8 mouse cellular contexts compared by ENCODE assay signal in the genomic region with DNA sequence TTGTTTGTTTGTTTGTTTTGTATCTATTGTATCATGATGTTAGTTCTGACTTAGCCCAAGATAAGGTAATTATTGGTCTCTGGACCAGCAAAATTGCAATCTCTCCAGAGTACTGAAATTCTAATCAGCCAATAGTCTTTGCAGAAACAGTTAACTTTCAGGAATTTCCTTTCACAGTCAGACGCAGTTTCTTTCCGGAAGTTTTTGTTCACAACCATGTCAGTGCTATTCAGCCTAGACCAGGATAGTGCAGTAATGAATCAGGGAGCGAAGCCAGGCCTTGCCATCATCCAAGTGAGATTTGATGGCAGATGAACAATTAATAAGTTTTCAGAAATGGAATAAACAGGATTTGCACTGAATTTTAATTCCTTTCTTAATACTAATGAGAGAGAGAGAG. TPM values are rescaled to one million over a fixed set of nuclear protein-coding genes. Genes with fewer than 3 reads are reported as not detected.
DNase-seq lines count a peak whose midpoint lies in the region; ATAC-seq and TF ChIP-seq lines count a peak whose summit lies in the region.

No protein-coding gene starts in this region.

- no peaks in the 10 kb centered on the region for H3K9me3 ChIP-seq in hindbrain, embryonic 11.5 days (ENCODE audit: control insufficient read depth, low read length)
- H3K9me3 ChIP-seq in liver, postnatal 0 days (ENCODE audit: low read length): no peaks in the 10 kb centered on the region

- no peak for TF ChIP-seq CTCF in liver, postnatal 0 days (IDR thresholded peaks at IDR 0.05; ENCODE audit: low read depth)

- WGBS in hindbrain, embryonic 11.5 days: 58% methylated on average over 3 of the region's 3 CpGs
- WGBS in liver, postnatal 0 days (ENCODE audit: insufficient replicate concordance): 39% methylated on average over 3 of the region's 3 CpGs

- H3K4me1 ChIP-seq in hindbrain, embryonic 11.5 days (replicated peaks; ENCODE audit: control insufficient read depth, insufficient read depth, low read length): no peaks in the 10 kb centered on the region
- peaks cover 3% of the 10 kb centered on the region for H3K4me1 ChIP-seq in liver, postnatal 0 days (ENCODE audit: insufficient read depth)

- no peak overlapping the region for H3K9ac ChIP-seq in hindbrain, embryonic 11.5 days (ENCODE audit: low read depth, low read length)
- H3K9ac ChIP-seq in liver, postnatal 0 days (replicated peaks): peak overlapping the region; percentile 97; the same call in 1 of the 2 replicates

- no peak overlapping the region for H3K27ac ChIP-seq in hindbrain, embryonic 11.5 days (ENCODE audit: low read depth, low read length)
- H3K27ac ChIP-seq in liver, postnatal 0 days (ENCODE audit: low read depth): peak overlapping the region; percentile 100

- DNase-seq in embryo, embryonic 10.5 days (ENCODE audit: low spot score): peak; percentile 13
- DNase-seq in embryo, embryonic 10 days (ENCODE audit: low spot score): no peak
- peak; percentile 4 for DNase-seq in R1 (ENCODE audit: low read depth, low spot score)
- DNase-seq in hindbrain, embryonic 11.5 days (ENCODE audit: low spot score): no peak
- no peak for DNase-seq in liver, postnatal 0 days
- DNase-seq in spleen, postnatal 10 days (ENCODE audit: low spot score in 2 of 2): no peak
- no peak for DNase-seq in left cerebral cortex, adult 9 months (ENCODE audit: low spot score in 2 of 2)
- DNase-seq in frontal cortex, postnatal 25 days (ENCODE audit: low spot score in 2 of 2): no peak

- H3K36me3 ChIP-seq in hindbrain, embryonic 11.5 days (ENCODE audit: control insufficient read depth, insufficient read depth, low read length): no peaks in the 10 kb centered on the region
- H3K36me3 ChIP-seq in liver, postnatal 0 days (replicated peaks; ENCODE audit: insufficient read depth, low read length): peaks cover 13% of the 10 kb centered on the region

- TF ChIP-seq EP300 in liver, postnatal 0 days (IDR thresholded peaks at IDR 0.05; ENCODE audit: low read depth): no peak

- peak overlapping the region; percentile 49; the same call in 1 of the 2 replicates for H3K4me2 ChIP-seq in hindbrain, embryonic 11.5 days (replicated peaks; ENCODE audit: low read depth, low read length)
- peak overlapping the region; percentile 82 for H3K4me2 ChIP-seq in liver, postnatal 0 days (ENCODE audit: low read depth, low read length)

- no peaks in the 10 kb centered on the region for H3K27me3 ChIP-seq in hindbrain, embryonic 11.5 days (ENCODE audit: control insufficient read depth, insufficient read depth, low read length)
- no peaks in the 10 kb centered on the region for H3K27me3 ChIP-seq in liver, postnatal 0 days (ENCODE audit: insufficient read depth, low read length)

- ATAC-seq in hindbrain, embryonic 11.5 days (ENCODE audit: low FRiP score): no peak
- ATAC-seq in liver, postnatal 0 days: no peak

- H3K4me3 ChIP-seq in hindbrain, embryonic 11.5 days (ENCODE audit: low read depth, low read length): no peak overlapping the region
- peak overlapping the region; percentile 86 for H3K4me3 ChIP-seq in liver, postnatal 0 days (ENCODE audit: low read depth, low read length)

RNA-seq across cellular contexts. Expression of gene Cr1l, which starts 0.7 kb away (rescaled TPM):
- polyA plus RNA-seq in hindbrain, embryonic 11.5 days (2014; fragmentation: Nextera tagmentation; extraction: Ambion mirVana): 43.6 and 49.6 TPM in 2 replicates
- 57.4 and 57.7 TPM in 2 replicates for polyA plus RNA-seq in liver, postnatal 0 days (2015; fragmentation: Nextera tagmentation; extraction: Ambion mirVana)

RNA-seq across cellular contexts. Expression of gene Cd46, which starts 40.0 kb away (rescaled TPM):
- polyA plus RNA-seq in hindbrain, embryonic 11.5 days (2014; fragmentation: Nextera tagmentation; extraction: Ambion mirVana): 0.82 and 0.90 TPM in 2 replicates
- polyA plus RNA-seq in liver, postnatal 0 days (2015; fragmentation: Nextera tagmentation; extraction: Ambion mirVana): 0.30 and 0.36 TPM in 2 replicates

RNA-seq across cellular contexts. Expression of gene Cr2, which starts 44.4 kb away (rescaled TPM):
- polyA plus RNA-seq in hindbrain, embryonic 11.5 days (2014; fragmentation: Nextera tagmentation; extraction: Ambion mirVana): 0.32 TPM in 1 of 2 replicates, not detected in the other
- polyA plus RNA-seq in liver, postnatal 0 days (2015; fragmentation: Nextera tagmentation; extraction: Ambion mirVana): 0.04 and 0.20 TPM in 2 replicates

Comparison
In these comparisons a context has a peak if more than half of its experiments do, and no peak if none do; other contexts are left out.
1. DNase-seq: peak in embryo, embryonic 10.5 days (single experiment) and R1 (single experiment); none in embryo, embryonic 10 days (single experiment), hindbrain, embryonic 11.5 days (single experiment), liver, postnatal 0 days (single experiment), spleen, postnatal 10 days (0 of 2), left cerebral cortex, adult 9 months (0 of 2) and frontal cortex, postnatal 25 days (0 of 2).